Mouse (Mus musculus) gonadal fat pad, adult 2 months (tissue): ENCODE data around the gene Arid5a. TPM values are rescaled to one million over a fixed set of nuclear protein-coding genes. Genes with fewer than 3 reads are reported as not detected.

Source experiments
- DNase-seq: peaks from one replicate; pipeline ENCODE4 v3.0.0-alpha.2; 2012; ENCODE audit warnings: low read depth
- polyA plus RNA-seq: library from polyadenylated mRNA; depleted of rRNA; stranded (reverse); fragments of >200 nt; gene quantifications from 2 replicates; pipeline ENCODE4 v1.2.3, GENCODE M21; 2012

Gene Arid5a
- polyA plus RNA-seq, 1 experiment = 8.1 TPM

DNA sequence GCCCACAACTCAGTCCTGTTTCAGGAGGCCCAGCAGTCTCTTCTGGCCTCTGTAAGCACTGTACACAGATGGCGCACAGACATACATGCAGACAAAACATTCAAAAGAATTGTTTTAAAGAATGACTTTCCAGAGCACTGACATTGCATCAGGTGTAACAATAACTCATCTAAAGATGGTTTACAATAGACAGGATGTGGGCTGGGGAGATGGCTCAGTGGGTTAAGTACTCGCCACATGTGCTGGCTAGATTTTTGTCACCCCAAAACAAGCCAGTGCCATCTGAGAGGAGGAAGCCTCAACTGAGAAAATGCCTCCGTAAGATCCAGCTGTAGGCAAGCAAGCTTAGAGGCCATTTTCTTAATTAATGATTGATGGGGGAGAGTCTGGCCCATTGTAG is 13.1 kb upstream of the Arid5a start:
- no peak for DNase-seq

GRCm38 (mm10) chr1:36296466-36297149 is 10.9 kb upstream of the Arid5a start:
- no peak for DNase-seq

DNA sequence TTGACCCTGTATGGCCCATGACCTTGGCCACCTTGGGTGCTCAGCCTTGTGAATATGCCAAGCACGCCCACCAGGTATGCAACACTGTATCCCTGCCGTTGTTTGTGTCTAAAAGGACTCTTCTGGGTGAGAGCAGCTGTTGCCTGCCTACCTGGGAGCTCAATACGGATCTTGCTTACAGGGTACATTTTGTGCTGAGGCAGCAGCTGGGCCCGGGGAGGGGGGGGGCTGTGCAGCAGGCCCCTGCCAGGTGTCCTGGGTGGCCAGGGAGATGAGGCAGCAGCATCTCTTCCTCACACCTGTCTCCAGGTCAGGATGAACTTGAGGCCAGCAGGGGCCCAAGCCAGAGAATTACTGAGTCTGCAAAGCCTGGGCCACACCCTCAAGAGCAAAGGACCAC is 9.4 kb upstream of the Arid5a start:
- DNase-seq = no peak

- no peak for DNase-seq
Observed at GRCm38 (mm10) chr1:36299126-36299525, 8.4 kb upstream of the Arid5a start.

GRCm38 (mm10) chr1:36299676-36300075 is 7.9 kb upstream of the Arid5a start:
- DNase-seq = no peak

DNA sequence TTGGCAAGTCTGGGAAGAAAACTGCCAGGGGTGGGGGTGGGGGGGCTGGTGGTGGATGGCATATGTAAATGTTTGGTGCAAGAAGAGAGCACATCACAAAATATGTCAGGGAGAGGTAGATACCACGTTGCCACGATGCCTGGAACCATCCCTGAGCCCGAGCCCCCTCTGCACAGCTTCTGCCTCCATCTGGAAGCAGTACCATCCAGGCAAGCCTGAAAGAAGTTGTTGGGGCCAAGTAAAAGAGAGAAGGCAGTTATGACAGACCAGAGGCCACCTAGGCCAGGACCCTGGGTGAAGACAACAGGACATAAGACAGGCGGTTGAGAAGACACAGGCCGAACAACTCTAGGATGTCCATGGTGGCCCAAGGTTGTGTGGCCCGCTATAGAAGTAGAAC is 7.0 kb upstream of the Arid5a start:
- no peak for DNase-seq

GRCm38 (mm10) chr1:36302273-36302672 is 5.3 kb upstream of the Arid5a start:
- DNase-seq = no peak

- no peak for DNase-seq
Observed at GRCm38 (mm10) chr1:36302957-36303356, 4.6 kb upstream of the Arid5a start.

DNA sequence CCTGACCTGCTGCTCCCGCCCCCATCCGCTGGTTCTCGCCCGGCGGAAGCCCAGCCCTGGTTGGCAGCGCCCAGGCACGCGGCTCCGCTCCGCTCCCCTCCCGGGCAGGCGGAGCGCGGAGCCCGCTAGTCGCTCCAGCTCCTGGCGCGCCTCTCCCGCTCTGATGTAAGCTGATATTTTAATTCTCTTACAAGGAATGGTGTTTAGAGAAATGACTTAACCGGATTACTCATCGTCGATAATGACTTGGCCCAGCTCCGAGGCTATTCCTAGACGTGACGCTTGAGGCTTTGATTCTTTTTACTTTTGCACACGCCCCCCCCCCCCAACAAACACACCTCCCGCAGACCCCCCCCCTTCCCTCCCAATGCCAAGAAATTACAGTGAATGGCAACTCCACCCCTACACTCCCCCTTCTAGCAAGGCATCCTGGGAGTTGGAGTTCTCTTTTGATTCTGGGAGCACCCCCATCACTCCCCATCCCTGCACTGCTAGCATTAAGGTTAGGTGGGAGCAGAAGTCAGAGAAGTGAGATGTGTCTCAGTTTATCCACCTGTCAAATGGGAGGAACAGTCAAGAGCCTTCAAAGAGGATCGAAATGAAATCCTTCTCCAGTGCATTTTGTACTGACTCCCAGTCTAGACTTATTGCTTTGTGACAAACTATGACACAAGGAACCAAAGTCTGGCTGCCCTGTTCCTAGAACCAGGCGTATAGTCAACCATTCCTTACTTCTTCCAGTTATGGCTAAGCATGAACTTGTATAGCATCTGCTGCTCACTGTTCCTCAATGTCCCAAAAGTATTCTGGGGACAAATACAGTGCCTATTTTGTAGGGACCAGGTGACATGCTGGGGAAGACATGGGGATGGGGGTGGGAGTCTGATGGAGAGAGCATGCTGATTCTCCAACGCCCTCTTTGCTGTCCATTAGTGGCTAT is 3.9 kb upstream of the Arid5a start:
- no peak for DNase-seq

DNA sequence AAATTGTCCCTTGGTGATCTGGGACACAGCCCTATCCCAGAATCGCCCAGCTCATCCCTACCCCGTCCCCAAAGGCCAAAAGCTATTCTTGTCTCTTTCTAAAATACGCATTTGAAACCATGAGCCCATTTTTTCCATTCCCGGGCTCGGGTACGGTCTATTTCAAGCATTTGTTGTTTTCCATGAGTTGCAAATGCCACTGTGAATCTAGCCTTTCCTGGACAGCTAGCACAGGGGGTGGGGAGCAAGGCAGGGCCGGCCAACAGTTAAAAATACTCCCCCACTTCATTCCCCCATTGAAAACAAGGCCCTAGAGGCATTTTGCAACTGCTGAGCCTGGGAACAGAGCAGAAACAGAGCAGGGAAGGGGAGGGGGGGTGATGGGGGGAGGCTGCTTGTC is 2.8 kb upstream of the Arid5a start:
- DNase-seq = no peak

DNA sequence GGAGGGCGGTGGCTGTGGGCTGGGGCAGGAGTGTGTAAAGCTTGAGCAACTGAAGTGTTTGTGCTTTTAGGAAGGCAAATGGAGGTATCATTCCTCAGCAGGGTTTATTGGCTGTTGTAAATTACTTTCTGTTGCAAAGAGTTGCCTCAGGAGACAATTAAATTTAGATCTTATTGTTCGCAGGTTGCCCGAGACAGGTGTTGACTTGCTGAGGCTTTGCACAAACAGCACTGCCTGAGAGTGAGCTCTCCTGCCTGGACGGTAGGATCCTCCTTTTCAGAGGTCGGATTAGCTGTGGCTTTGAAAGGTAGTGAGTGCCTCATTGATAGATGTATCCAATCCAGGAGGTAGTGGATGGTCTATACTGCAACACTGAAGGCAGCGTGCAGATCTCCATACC is 1.4 kb upstream of the Arid5a start:
- peak; percentile 85 for DNase-seq

GRCm38 (mm10) chr1:36307121-36307494 is 425 bp upstream of the Arid5a start:
- DNase-seq = no peak

- no peak for DNase-seq
Observed at GRCm38 (mm10) chr1:36308451-36308901, 943 bp downstream of the Arid5a start.

- no peak for DNase-seq
Observed at GRCm38 (mm10) chr1:36308966-36309475, 1.5 kb downstream of the Arid5a start.

DNA sequence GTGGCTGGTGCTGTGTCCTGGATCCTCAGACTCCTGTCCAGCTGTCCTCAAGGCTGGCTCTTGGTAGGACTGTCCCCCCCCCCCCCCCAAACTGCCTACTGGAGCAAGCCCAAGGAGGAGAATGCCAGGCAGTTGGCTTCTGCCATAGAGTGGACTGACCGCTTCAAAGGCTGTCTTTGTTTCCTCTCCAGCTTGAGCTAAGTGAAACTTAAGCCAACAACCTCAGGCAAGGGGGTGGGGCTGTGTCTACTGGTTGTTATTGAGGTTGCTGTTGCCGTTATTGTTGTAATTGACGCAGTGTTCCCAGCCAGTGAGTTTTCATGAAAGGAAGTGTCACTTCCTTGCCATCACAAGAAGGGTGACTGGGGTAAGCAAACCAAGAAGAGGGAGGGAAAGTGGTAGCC is 2.0 kb downstream of the Arid5a start:
- DNase-seq = no peak

GRCm38 (mm10) chr1:36314959-36315775 is 7.6 kb downstream of the Arid5a start:
- no peak for DNase-seq

- no peak for DNase-seq
Observed at GRCm38 (mm10) chr1:36315776-36316100, 8.2 kb downstream of the Arid5a start.

GRCm38 (mm10) chr1:36321164-36321563 is 13.6 kb downstream of the Arid5a start:
- DNase-seq = no peak

GRCm38 (mm10) chr1:36321829-36322573 is 14.5 kb downstream of the Arid5a start:
- no peak for DNase-seq

- DNase-seq = no peak
Observed at GRCm38 (mm10) chr1:36323076-36323475, 15.5 kb downstream of the Arid5a start.

- no peak for DNase-seq
Observed at GRCm38 (mm10) chr1:36323746-36324448, 16.4 kb downstream of the Arid5a start.
